Mouse (Mus musculus) telencephalon, adult 2 months (tissue): ENCODE measurements at regions not wholly inside any gene's neighbourhood (a gene's known extent, or its start where the extent isn't known, plus 50 kb on each side); places are given as distances from the start of the nearest gene placed in this dataset.

Experiments used
- DNase-seq: peaks from one replicate; pipeline ENCODE4 v3.0.0-alpha.2; 2011; ENCODE audit warnings: low read depth, low spot score

GRCm38 (mm10) chr3:6532366-6532765 lies 87.9 kb downstream of the 1700008P02Rik start:
- DNase-seq: peak; percentile 22

DNA sequence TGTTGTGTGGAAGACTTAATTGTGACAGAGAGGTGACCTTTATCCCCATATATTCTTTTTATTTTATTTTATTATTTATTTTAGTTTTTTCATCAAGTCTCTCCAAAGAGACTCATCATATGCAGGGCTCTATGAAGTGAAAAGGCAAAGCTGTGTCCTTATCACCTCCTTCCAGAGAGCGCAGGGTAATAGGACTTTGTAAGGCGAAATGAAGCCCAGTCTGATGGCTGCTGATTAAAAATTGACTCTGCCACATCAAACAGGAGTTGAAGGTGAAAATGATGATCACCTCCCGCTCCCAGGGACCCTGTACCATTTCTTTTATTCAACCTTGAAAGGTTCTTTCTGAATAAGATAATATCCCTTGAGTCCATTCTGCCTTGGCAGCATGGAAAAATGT lies 94.3 kb downstream of the 1700008P02Rik start:
- no peak for DNase-seq

GRCm38 (mm10) chr3:6525173-6525572 lies 95.1 kb downstream of the 1700008P02Rik start:
- DNase-seq: no peak

DNA sequence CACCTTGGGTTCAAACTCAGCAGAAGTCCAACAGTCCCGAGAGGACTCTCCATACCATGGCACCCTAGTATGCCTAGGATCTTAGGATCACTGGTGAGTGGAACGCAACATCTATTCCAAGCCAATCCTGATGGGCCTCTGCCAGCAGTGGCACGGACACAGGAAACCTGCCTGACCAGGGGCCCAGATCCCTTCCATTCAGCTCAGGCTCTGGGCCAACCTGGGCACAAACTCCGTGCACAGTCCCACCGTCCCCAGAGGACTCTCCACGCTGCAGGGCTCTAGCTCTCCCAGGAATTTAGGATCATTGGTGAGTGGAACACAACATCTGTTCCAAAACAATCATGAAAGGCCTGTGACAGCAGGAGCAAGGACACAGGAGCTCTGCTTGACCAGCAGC lies 108.9 kb downstream of the 1700008P02Rik start:
- no peak for DNase-seq

- no peak for DNase-seq
These were observed 116.1 kb downstream of the 1700008P02Rik start for GRCm38 (mm10) chr3:6504136-6504535.

GRCm38 (mm10) chr3:6484041-6484440 lies 136.2 kb downstream of the 1700008P02Rik start:
- no peak for DNase-seq

GRCm38 (mm10) chr3:6481610-6482009 lies 138.6 kb downstream of the 1700008P02Rik start:
- no peak for DNase-seq
